Mouse (Mus musculus) forebrain, embryonic 11.5 days (tissue): ENCODE measurements around the gene Ucma. TPM values are rescaled to one million over a fixed set of nuclear protein-coding genes. Genes with fewer than 3 reads are reported as not detected.
"Not testable (repeated sequence)": the region's sequence is repeated elsewhere in the genome, so short reads cannot be mapped to it uniquely, and the experiment has no call there.

Experiments
- ATAC-seq: fragments of 200-750 bp; cut with Nextera tagmentation; replicated peaks from 2 replicates; pipeline ENCODE4 v1.8.0; 2017; ENCODE audit warnings: moderate TSS enrichment; ENCODE audit not compliant: low FRiP score
- DNase-seq: peaks from one replicate; pipeline ENCODE4 v3.0.0-alpha.2; 2017; ENCODE audit warnings: low spot score
- H3K27ac ChIP-seq: fragments of 300-500 bp; sonication (generic); 2 replicates; pipeline ENCODE4 v1.5.1; 2014; ENCODE audit warnings: low read depth, low read length
- H3K27me3 ChIP-seq: fragments of 300-500 bp; sonication (generic); 2 replicates; pipeline ENCODE4 v1.6.1; 2014; ENCODE audit warnings: mild to moderate bottlenecking, low read length, mixed read lengths; ENCODE audit not compliant: control insufficient read depth, insufficient read depth
- H3K36me3 ChIP-seq: fragments of 300-500 bp; sonication (generic); 2 replicates; pipeline ENCODE4 v1.6.1; 2014; ENCODE audit warnings: mild to moderate bottlenecking, low read length, moderate library complexity, mixed read lengths; ENCODE audit not compliant: control insufficient read depth, insufficient read depth
- H3K4me1 ChIP-seq: fragments of 300-500 bp; sonication (generic); replicated peaks from 2 replicates; pipeline ENCODE4 v1.6.1; 2014; ENCODE audit warnings: low read length, mixed read lengths; ENCODE audit not compliant: control insufficient read depth, insufficient read depth
- H3K4me2 ChIP-seq: fragments of 300-500 bp; sonication (generic); 2 replicates; pipeline ENCODE4 v1.6.1; 2014; ENCODE audit warnings: low read depth, mild to moderate bottlenecking, low read length, moderate library complexity, mixed read lengths; ENCODE audit not compliant: severe bottlenecking
- H3K4me3 ChIP-seq: fragments of 300-500 bp; sonication (generic); 2 replicates; pipeline ENCODE4 v1.5.1; 2014; ENCODE audit warnings: low read depth, low read length
- H3K9ac ChIP-seq: fragments of 300-500 bp; sonication (generic); 2 replicates; pipeline ENCODE4 v1.6.1; 2014; ENCODE audit warnings: low read length
- H3K9me3 ChIP-seq: fragments of 300-500 bp; sonication (generic); 2 replicates; pipeline ENCODE4 v1.6.1; 2016; ENCODE audit warnings: low read length, mixed read lengths; ENCODE audit not compliant: control insufficient read depth
- WGBS: fragments of 180-500 bp; shearing (Covaris S2); extraction: QIAGEN DNeasy Blood & Tissue Kit; methylation state at CpG from one replicate; pipeline ENCODE4 v1.1.7; 2014; 5-methylcytosine and 5-hydroxymethylcytosine counted together
- polyA plus RNA-seq: library from polyadenylated mRNA; unstranded; fragments of >200 nt; fragmentation: Nextera tagmentation; extraction: Ambion mirVana; gene quantifications from 2 replicates; pipeline ENCODE4 v1.2.1, GENCODE M21; 2014

Ucma gene
- 0.48 and 0.61 TPM in 2 replicates for polyA plus RNA-seq

GRCm38 (mm10) chr2:4975807-4976206, at the start of gene Ucma:
Gene Ucma (plus strand): TSS chr2:4976122.
- DNase-seq (no peak), ATAC-seq (no peak)
- no peaks in the 10 kb centered on the region for H3K9me3 ChIP-seq
- H3K9ac ChIP-seq: no peak within 1 kb of the TSS
- 78% methylated on average over 5 of the region's 5 CpGs for WGBS
- no peak within 1 kb of the TSS for H3K27ac ChIP-seq
- H3K4me3 ChIP-seq: no peak within 1 kb of the TSS
- H3K36me3 ChIP-seq: no peaks in the 10 kb centered on the region
- no peaks in the 10 kb centered on the region for H3K27me3 ChIP-seq
- H3K4me2 ChIP-seq: no peak within 1 kb of the TSS
- 0 out of 2 replicates have a peak, but pooled peaks cover 2% of the 10 kb centered on the region for H3K4me1 ChIP-seq

GRCm38 (mm10) chr2:4927391-4927790, 48.5 kb upstream of the Ucma start:
- WGBS: 86% methylated on average over 3 of the region's 3 CpGs
- no peak overlapping the region for H3K27ac ChIP-seq

DNA sequence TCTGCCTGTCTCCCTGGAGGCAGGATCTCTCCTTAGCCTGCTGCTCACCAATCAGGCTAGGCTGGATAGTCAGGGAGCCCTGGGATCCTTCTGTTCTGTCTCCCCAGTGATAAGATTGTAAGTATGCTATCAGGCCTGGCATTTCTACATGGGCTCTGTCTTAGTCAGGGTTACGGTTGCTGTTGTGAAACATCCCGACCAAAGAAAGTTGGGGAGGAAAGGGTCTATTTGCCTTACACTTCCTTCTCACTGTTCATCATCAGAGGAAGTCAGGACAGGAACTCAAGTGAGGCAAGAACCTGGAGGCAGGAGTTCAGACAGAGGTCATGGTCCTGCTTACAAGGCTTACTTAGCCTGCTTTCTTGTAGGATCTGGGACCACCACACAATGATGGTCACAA, 46.7 kb upstream of the Ucma start:
- Histone ChIP-seq H3K9ac (no peak overlapping the region), H3K36me3 (no peaks in the 10 kb centered on the region; the same call in 1 of the 2 replicates), H3K4me1 (no peaks in the 10 kb centered on the region), H3K27ac (no peak overlapping the region), H3K27me3 (no peaks in the 10 kb centered on the region), H3K9me3 (no peaks in the 10 kb centered on the region), H3K4me2 (no peak overlapping the region), H3K4me3 (no peak overlapping the region)
- ATAC-seq (no peak), DNase-seq (no peak)
- WGBS: 92% methylated on average over 2 of the region's 2 CpGs

More at GRCm38 (mm10) chr2:4927391-4927790, 48.5 kb upstream of the Ucma start:
- H3K9me3 ChIP-seq: no peaks in the 10 kb centered on the region
- H3K4me3 ChIP-seq: no peak overlapping the region
- no peaks in the 10 kb centered on the region for H3K4me1 ChIP-seq
- no peak overlapping the region for H3K4me2 ChIP-seq
- H3K36me3 ChIP-seq: no peaks in the 10 kb centered on the region; the same call in 1 of the 2 replicates
- no peak overlapping the region for H3K9ac ChIP-seq
- no peak for DNase-seq
- no peak for ATAC-seq
- no peaks in the 10 kb centered on the region for H3K27me3 ChIP-seq

GRCm38 (mm10) chr2:4934516-4934915, 41.4 kb upstream of the Ucma start:
- Histone ChIP-seq H3K9me3 (no peaks in the 10 kb centered on the region), H3K9ac (no peak overlapping the region), H3K4me2 (no peak overlapping the region), H3K27ac (no peak overlapping the region), H3K36me3 (no peaks in the 10 kb centered on the region; the same call in 1 of the 2 replicates), H3K27me3 (no peaks in the 10 kb centered on the region), H3K4me3 (no peak overlapping the region), H3K4me1 (no peaks in the 10 kb centered on the region)
- DNase-seq: no peak
- WGBS: 95% methylated on average over 9 of the region's 9 CpGs
- no peak for ATAC-seq

DNA sequence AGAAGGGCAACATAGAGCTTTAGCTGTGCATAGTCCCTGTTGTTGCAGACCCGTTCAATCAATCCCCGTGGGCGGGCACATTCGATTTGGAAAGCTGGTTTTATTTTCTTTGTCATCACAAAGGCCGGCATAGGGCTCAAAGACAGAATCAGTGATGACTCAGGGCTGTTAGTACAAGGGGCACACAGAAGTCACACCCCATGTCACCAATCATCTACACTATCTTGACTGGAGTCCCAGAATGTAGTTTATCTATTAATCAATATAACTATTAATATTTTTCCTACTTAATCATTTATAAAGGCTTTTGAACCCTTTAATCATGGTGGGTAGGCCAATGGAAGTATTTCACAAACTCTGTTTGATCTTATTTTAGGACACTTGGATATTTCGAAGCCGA, 38.0 kb upstream of the Ucma start:
- no peak overlapping the region for H3K4me3 ChIP-seq
- no peak overlapping the region for H3K27ac ChIP-seq
- WGBS: 91% methylated on average over 7 of the region's 7 CpGs
- H3K4me2 ChIP-seq: no peak overlapping the region
- no peaks in the 10 kb centered on the region for H3K27me3 ChIP-seq
- no peak overlapping the region for H3K9ac ChIP-seq
- DNase-seq: no peak
- H3K36me3 ChIP-seq: no peaks in the 10 kb centered on the region; the same call in 1 of the 2 replicates
- no peaks in the 10 kb centered on the region for H3K4me1 ChIP-seq
- ATAC-seq: no peak
- no peaks in the 10 kb centered on the region for H3K9me3 ChIP-seq

DNA sequence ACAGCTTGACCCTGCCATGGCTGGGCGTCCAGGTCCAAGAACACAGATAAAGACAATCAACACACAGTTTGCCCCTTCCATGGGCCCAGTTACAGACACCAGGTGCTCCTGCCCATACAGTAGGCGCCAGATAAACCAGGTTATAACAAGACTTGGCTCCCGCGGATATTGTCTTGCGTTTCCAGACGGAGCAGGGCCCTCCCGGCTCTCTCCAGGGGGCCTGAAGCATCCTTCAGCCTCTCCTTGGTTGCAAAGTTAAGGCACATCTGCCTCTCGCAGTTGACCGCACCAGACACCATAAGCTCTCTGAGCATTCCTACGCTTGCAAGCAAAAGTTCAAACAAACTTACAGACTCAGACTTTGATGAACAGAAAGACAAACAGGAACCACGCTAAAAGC, 35.1 kb upstream of the Ucma start:
- no peaks in the 10 kb centered on the region for H3K4me1 ChIP-seq
- 92% methylated on average over 11 of the region's 11 CpGs for WGBS
- no peaks in the 10 kb centered on the region for H3K27me3 ChIP-seq
- DNase-seq (no peak), ATAC-seq (no peak)
- no peak overlapping the region for H3K4me2 ChIP-seq
- no peaks in the 10 kb centered on the region for H3K9me3 ChIP-seq
- no peak overlapping the region for H3K9ac ChIP-seq
- no peak overlapping the region for H3K4me3 ChIP-seq
- no peak overlapping the region for H3K27ac ChIP-seq
- H3K36me3 ChIP-seq: no peaks in the 10 kb centered on the region; the same call in 1 of the 2 replicates

DNA sequence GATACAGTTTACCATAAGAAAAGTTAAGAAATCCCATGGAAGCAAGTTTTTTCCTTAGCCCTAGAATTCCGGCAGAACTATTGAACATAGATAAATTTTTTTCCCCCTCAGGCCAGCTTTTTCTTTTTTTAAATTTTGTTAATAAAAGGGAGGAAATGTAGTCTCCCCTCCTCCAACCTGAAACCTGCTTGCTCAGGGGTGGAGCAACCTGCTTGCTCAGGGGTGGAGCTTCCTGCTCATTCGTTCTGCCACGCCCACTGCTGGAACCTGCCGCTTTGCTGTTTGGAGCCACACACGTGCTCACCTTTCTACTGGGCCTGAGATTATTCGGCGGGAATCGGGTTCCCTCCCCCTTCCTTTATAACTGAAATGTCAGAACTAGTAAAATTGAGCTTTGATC, 26.2 kb upstream of the Ucma start:
- not testable (repeated sequence) for H3K27me3 ChIP-seq, H3K4me2 ChIP-seq, ATAC-seq, H3K36me3 ChIP-seq, H3K4me1 ChIP-seq, H3K9me3 ChIP-seq, H3K4me3 ChIP-seq, H3K27ac ChIP-seq, H3K9ac ChIP-seq, DNase-seq
- WGBS: 84% methylated on average over 8 of the region's 8 CpGs

GRCm38 (mm10) chr2:4950986-4951385, 24.9 kb upstream of the Ucma start:
- H3K36me3 ChIP-seq: no peaks in the 10 kb centered on the region
- ATAC-seq (no peak), DNase-seq (no peak)
- no peak overlapping the region for H3K27ac ChIP-seq
- WGBS: 90% methylated on average over 2 of the region's 2 CpGs
- H3K27me3 ChIP-seq: no peaks in the 10 kb centered on the region
- H3K4me2 ChIP-seq: no peak overlapping the region
- H3K4me1 ChIP-seq: no peaks in the 10 kb centered on the region
- H3K9ac ChIP-seq: no peak overlapping the region
- no peaks in the 10 kb centered on the region for H3K9me3 ChIP-seq
- H3K4me3 ChIP-seq: no peak overlapping the region

DNA sequence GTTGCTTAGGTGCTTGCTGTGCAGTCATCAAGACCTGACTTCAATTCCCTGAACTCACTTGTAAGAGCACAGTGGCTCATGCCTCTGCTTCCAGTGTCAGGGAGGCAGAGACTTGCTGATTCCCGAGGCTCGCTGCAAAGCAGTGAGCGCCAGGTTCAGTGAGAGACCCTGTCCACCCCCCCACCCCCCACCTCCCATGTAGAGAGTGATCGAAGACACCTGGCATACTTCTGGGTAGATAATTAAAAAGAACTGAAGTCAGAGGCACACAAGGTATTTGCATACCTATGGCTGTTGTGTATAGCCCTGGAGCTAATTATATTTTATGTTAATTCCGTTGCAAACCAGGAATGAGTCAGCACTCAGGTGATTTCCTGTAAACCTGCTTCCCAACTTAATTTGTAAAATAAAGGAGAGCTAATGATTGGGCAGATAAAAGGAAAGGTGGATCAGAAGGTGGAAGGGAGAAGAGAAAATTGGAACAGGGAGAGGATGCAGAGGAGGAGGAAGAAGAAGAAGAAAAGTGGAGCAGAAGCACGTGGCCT, 21.6 kb upstream of the Ucma start:
- H3K4me1 ChIP-seq: no peaks in the 10 kb centered on the region
- H3K27me3 ChIP-seq: no peaks in the 10 kb centered on the region
- no peaks in the 10 kb centered on the region for H3K9me3 ChIP-seq
- no peak overlapping the region for H3K27ac ChIP-seq
- H3K4me3 ChIP-seq: no peak overlapping the region
- H3K36me3 ChIP-seq: no peaks in the 10 kb centered on the region
- ATAC-seq (no peak), DNase-seq (no peak)
- H3K4me2 ChIP-seq: no peak overlapping the region
- WGBS: 85% methylated on average over 6 of the region's 6 CpGs
- H3K9ac ChIP-seq: no peak overlapping the region
